Mouse (Mus musculus) telencephalon, adult 2 months (tissue): Measurements from ENCODE around the gene Atp2b2.

Source experiments
- DNase-seq: peaks from one replicate; pipeline ENCODE4 v3.0.0-alpha.2; 2011; ENCODE audit warnings: low read depth, low spot score

Gene Atp2b2

GRCm38 (mm10) chr6:113858317-113858716, 184.1 kb downstream of the Atp2b2 start:
- DNase-seq: no peak

- DNase-seq: no peak
Measured at GRCm38 (mm10) chr6:113857310-113857873, 185.0 kb downstream of the Atp2b2 start.

- DNase-seq: peak; percentile 91
Measured at GRCm38 (mm10) chr6:113856790-113857189, 185.6 kb downstream of the Atp2b2 start.

- no peak for DNase-seq
Measured at GRCm38 (mm10) chr6:113856095-113856646, 186.2 kb downstream of the Atp2b2 start.

GRCm38 (mm10) chr6:113855581-113855980, 186.8 kb downstream of the Atp2b2 start:
- DNase-seq: no peak

GRCm38 (mm10) chr6:113852318-113852717, 190.1 kb downstream of the Atp2b2 start:
- DNase-seq: no peak

GRCm38 (mm10) chr6:113849819-113850218, 192.6 kb downstream of the Atp2b2 start:
- DNase-seq: peak; percentile 83

- DNase-seq: peak; percentile 68
Measured at GRCm38 (mm10) chr6:113848655-113849054, 193.8 kb downstream of the Atp2b2 start.

GRCm38 (mm10) chr6:113847092-113847491, 195.3 kb downstream of the Atp2b2 start:
- no peak for DNase-seq

- no peak for DNase-seq
Measured at GRCm38 (mm10) chr6:113843248-113843647, 199.2 kb downstream of the Atp2b2 start.

GRCm38 (mm10) chr6:113838493-113838892, 203.9 kb downstream of the Atp2b2 start:
- no peak for DNase-seq

GRCm38 (mm10) chr6:113837740-113838139, 204.7 kb downstream of the Atp2b2 start:
- no peak for DNase-seq

GRCm38 (mm10) chr6:113836545-113836944, 205.9 kb downstream of the Atp2b2 start:
- DNase-seq: no peak

- DNase-seq: no peak
Measured at GRCm38 (mm10) chr6:113830463-113830862, 211.9 kb downstream of the Atp2b2 start.

- DNase-seq: peak; percentile 47
Measured at GRCm38 (mm10) chr6:113827309-113827708, 215.1 kb downstream of the Atp2b2 start.

- DNase-seq: no peak
Measured at GRCm38 (mm10) chr6:113822417-113822816, 220.0 kb downstream of the Atp2b2 start.

GRCm38 (mm10) chr6:113816690-113817089, 225.7 kb downstream of the Atp2b2 start:
- no peak for DNase-seq

- no peak for DNase-seq
Measured at GRCm38 (mm10) chr6:113811462-113811861, 231.0 kb downstream of the Atp2b2 start.

- DNase-seq: peak; percentile 44
Measured at GRCm38 (mm10) chr6:113810667-113811066, 231.7 kb downstream of the Atp2b2 start.

- DNase-seq: no peak
Measured at GRCm38 (mm10) chr6:113806241-113806640, 236.2 kb downstream of the Atp2b2 start.

GRCm38 (mm10) chr6:113801233-113801632, 241.2 kb downstream of the Atp2b2 start:
- peak; percentile 91 for DNase-seq

GRCm38 (mm10) chr6:113799915-113800314, 242.5 kb downstream of the Atp2b2 start:
- no peak for DNase-seq

GRCm38 (mm10) chr6:113799349-113799748, 243.1 kb downstream of the Atp2b2 start:
- DNase-seq: no peak

GRCm38 (mm10) chr6:113798921-113799320, 243.5 kb downstream of the Atp2b2 start:
- no peak for DNase-seq
